Mouse (Mus musculus) C2C12 (cell line): Measurements from ENCODE around the gene Ube2n.

Source experiments
- CEBPB ChIP-seq: IDR thresholded peaks from one replicate; pipeline ENCODE4 v1.6.1; 2011; ENCODE audit warnings: low read depth, mild to moderate bottlenecking, control low read depth, moderate library complexity
- CTCF ChIP-seq: IDR thresholded peaks from one replicate; pipeline ENCODE4 v1.5.1; 2011; ENCODE audit not compliant: control insufficient read depth, insufficient read depth, insufficient read length
- MAX ChIP-seq: IDR thresholded peaks from one replicate; pipeline ENCODE4 v1.6.1; 2011; ENCODE audit warnings: mild to moderate bottlenecking, control low read depth
- MYOD1 ChIP-seq: IDR thresholded peaks from one replicate; pipeline ENCODE4 v1.6.1; 2011; ENCODE audit warnings: low read depth; ENCODE audit not compliant: control insufficient read depth, insufficient read length
- MYOG ChIP-seq: IDR thresholded peaks from one replicate; pipeline ENCODE4 v1.6.1; 2011; ENCODE audit not compliant: control insufficient read depth, insufficient read length; ENCODE audit errors: extremely low read depth
- USF1 ChIP-seq: IDR thresholded peaks from one replicate; pipeline ENCODE4 v1.6.1; 2011; ENCODE audit warnings: low read depth, mild to moderate bottlenecking, control low read depth, moderate library complexity

DNA sequence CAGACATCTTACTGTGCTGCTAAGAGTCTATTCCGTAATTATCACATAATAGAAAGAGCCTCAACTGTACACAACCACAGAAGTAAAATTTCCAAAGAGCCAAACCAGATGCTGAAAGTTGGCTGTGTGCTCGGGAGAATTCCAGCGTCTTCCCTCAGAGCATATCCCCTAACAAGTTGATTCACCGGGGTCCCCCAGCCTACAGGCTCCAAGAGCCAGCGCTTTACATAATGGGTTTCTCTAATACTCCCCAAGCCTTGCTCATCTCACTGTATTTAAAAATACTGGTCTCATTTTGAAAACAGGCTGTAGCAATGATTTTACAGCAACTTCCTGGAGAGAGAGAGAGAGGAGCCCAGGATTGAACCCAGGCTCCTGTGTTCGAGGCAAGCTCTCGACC lies 46.7 kb downstream of the Ube2n start:
- TF ChIP-seq CTCF = no peak
- TF ChIP-seq CEBPB = no peak
- TF ChIP-seq USF1 = no peak
- no peak for TF ChIP-seq MYOG
- no peak for TF ChIP-seq MYOD1
- TF ChIP-seq MAX = no peak
